Mouse (Mus musculus) spleen, adult 2 months (tissue): ENCODE results near the gene Grin2b.

ENCODE experiments used
- CTCF ChIP-seq: fragments of 200-500 bp; IDR thresholded peaks from 2 replicates; pipeline ENCODE4 v1.5.1; 2011; ENCODE audit warnings: mild to moderate bottlenecking, inconsistent platforms; ENCODE audit not compliant: insufficient read depth, insufficient read length, insufficient replicate concordance; ENCODE audit errors: extremely low read depth
- POLR2A ChIP-seq: fragments of 200-500 bp; IDR thresholded peaks from 2 replicates; pipeline ENCODE4 v1.6.1; 2011; ENCODE audit warnings: low read depth, low read length, inconsistent platforms

- TF ChIP-seq CTCF (no peak), POLR2A (no peak)
Observed at GRCm38 (mm10) chr6:136050346-136050745, 123.0 kb downstream of the Grin2b start.
